Mouse (Mus musculus): Measurements from ENCODE around the gene Nme3. TPM values are rescaled to one million over a fixed set of nuclear protein-coding genes. Genes with fewer than 3 reads are reported as not detected.

The Nme3 gene
- 3.3 TPM for polyA plus RNA-seq (2014; fragmentation: Illumina TruSeq; extraction: RNeasy Lipid Tissue Mini Kit (QIAGEN cat#74804); ENCODE audit: low read depth, low replicate concordance)

DNA sequence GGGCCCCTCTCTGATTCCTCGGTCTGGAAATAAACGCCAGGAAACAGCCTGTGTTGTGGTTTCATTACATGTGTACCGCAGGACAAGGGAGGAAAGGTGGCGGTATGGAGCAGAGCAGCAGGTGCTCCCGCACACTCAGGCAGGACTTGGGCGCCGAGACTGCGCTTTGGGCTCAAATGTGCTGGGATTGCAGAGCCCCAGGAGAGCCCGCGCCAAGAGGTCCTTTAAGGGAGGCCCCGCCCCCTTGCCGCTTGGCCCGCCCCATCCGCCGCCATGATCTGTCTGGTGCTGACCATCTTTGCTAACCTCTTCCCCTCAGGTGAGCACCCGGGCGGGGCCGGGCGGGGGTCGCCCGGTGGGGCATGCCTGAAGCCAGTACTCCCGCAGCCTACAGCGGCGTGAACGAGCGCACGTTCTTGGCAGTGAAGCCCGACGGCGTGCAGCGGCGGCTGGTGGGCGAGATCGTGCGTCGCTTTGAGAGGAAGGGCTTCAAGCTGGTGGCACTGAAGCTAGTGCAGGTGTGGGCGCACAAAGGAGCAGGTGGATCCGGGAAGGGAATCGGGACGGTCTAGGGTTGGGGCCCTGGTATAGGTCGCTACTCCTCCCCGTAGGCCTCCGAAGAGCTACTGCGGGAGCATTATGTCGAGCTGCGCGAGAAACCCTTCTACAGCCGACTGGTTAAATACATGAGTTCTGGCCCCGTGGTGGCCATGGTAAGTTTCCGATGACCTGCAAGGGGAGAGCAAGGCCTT lies at the start of gene Nme3:
Gene Nme3 (plus strand): TSS at position 260 of the 752 bp plus-strand sequence.

DNA sequence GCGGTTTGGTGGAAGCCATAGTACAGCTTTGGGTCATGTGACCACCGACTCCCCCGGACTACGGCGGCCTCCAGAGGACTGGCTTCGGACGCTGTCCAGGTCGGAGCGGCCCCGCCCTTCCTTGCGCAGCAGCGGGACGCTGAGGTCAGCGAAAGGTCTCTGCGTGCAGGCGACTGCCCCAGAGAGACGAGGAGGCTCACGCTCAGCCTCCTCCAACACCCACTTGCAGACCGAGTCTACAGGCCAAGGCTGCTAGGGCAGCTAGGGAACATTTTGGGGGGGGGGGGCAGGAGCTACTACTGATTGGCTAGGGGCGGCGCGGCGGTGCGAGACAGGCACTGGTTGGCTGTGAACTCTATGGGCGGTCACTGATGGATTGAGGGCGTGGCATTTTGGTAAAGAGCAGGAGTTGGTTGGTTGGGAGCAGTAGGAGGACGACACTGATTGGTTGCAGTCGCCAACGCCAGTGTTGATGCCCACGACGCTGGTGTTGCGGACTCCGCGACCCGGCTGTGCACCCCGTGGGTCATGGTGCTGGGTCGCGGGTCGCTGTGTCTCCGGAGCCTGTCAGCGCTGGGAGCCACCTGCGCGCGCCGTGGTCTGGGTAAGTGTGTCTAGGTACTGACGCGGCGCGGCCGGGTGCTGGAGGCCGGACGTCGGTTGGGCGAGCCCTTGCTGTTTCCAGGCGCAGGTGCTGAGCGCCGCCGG lies 46.1 kb upstream of the Nme3 start, which contains the start of gene Fahd1:
Gene Fahd1 (minus strand): TSS at position 300 of the 708 bp plus-strand sequence.

GRCm38 (mm10) chr17:24865776-24866175 lies 30.5 kb upstream of the Nme3 start, which contains the start of gene Igfals:
Igfals (plus strand) TSS chr17:24865997.

GRCm38 (mm10) chr17:24886134-24886931 lies 10.0 kb upstream of the Nme3 start, which contains the start of the genes Nubp2 and Spsb3:
Nubp2 (minus strand) TSS chr17:24886349.
Spsb3 (plus strand) TSS chr17:24886643.

GRCm38 (mm10) chr17:24894995-24895547 lies 1.2 kb upstream of the Nme3 start, which contains the start of the genes Eme2 and Mrps34:
Eme2 (minus strand) TSS chr17:24895087.
Mrps34 (plus strand) TSS chr17:24895116.

DNA sequence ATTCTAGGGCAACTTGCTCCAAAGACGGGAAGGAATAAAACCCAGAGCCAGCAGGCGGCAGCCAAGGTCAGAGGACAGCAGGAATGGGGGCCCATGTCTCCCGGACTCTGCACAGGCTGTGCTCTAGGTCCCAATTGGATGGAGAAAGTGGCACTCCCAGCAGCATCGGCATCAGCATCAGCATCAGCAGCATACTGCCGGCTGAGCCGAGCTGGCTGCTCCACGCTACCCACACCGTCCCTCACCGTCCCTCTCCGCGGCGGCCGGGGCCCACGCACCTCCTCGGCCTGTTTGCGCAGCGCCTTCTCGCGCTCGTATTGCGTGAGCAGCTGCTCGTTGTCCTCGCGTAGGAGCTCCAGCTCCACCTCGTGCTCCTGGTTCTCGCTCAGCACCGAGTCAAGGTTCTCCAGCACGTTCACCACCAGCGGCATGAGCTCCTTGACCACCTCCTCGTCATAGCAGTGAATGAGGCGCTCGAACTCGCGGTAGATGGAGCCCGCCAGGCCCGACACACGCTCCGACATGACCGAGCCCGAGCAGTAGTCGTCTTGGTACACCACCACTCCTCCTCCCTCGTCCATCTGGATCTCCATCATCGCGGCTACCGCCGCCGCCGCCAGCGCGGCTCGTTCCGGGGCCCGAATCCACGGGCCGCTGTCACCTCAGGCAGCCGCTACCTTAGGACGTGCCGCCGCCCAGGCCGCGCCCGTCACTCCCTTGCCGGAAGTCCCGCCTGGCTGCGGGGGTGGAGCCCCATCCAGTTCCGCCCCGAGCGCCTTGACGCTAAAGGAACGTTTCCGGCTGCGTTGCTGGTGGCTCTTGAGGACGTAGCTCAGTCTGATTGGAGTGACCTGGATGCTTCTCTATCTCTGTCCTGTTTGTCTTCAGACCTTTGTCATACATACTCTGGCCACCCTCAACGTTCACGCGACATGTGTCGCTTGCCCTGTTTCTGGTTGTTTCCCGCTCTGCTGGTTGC lies 40.2 kb downstream of the Nme3 start, which contains the start of gene Mapk8ip3:
Gene Mapk8ip3 (minus strand): TSS at position 719 of the 979 bp plus-strand sequence.

Other genes starting within 250 kb of the Nme3 start
- 11.1 TPM for gene Slc9a3r2, start 246.2 kb upstream of the Nme3 start, polyA plus RNA-seq (2014; fragmentation: Illumina TruSeq; extraction: RNeasy Lipid Tissue Mini Kit (QIAGEN cat#74804); ENCODE audit: low read depth, low replicate concordance)
- not detected for gene Npw, start 238.0 kb upstream of the Nme3 start, polyA plus RNA-seq (2014; fragmentation: Illumina TruSeq; extraction: RNeasy Lipid Tissue Mini Kit (QIAGEN cat#74804); ENCODE audit: low read depth, low replicate concordance)
- 1.0 TPM for gene Zfp598, start 226.8 kb upstream of the Nme3 start, polyA plus RNA-seq (2014; fragmentation: Illumina TruSeq; extraction: RNeasy Lipid Tissue Mini Kit (QIAGEN cat#74804); ENCODE audit: low read depth, low replicate concordance)
- gene Syngr3, start 206.5 kb upstream of the Nme3 start, polyA plus RNA-seq (2014; fragmentation: Illumina TruSeq; extraction: RNeasy Lipid Tissue Mini Kit (QIAGEN cat#74804); ENCODE audit: low read depth, low replicate concordance) = 0.32 TPM
- 9.9 TPM for gene Gfer, start 200.3 kb upstream of the Nme3 start, polyA plus RNA-seq (2014; fragmentation: Illumina TruSeq; extraction: RNeasy Lipid Tissue Mini Kit (QIAGEN cat#74804); ENCODE audit: low read depth, low replicate concordance)
- 1.4 TPM for gene Noxo1, start 200.3 kb upstream of the Nme3 start, polyA plus RNA-seq (2014; fragmentation: Illumina TruSeq; extraction: RNeasy Lipid Tissue Mini Kit (QIAGEN cat#74804); ENCODE audit: low read depth, low replicate concordance)
- gene Tbl3, start 188.8 kb upstream of the Nme3 start, polyA plus RNA-seq (2014; fragmentation: Illumina TruSeq; extraction: RNeasy Lipid Tissue Mini Kit (QIAGEN cat#74804); ENCODE audit: low read depth, low replicate concordance) = not detected
- gene Rnf151, start 178.4 kb upstream of the Nme3 start, polyA plus RNA-seq (2014; fragmentation: Illumina TruSeq; extraction: RNeasy Lipid Tissue Mini Kit (QIAGEN cat#74804); ENCODE audit: low read depth, low replicate concordance) = not detected
- 425 TPM for gene Rps2, start 178.4 kb upstream of the Nme3 start, polyA plus RNA-seq (2014; fragmentation: Illumina TruSeq; extraction: RNeasy Lipid Tissue Mini Kit (QIAGEN cat#74804); ENCODE audit: low read depth, low replicate concordance)
- 205 TPM for gene Ndufb10, start 172.0 kb upstream of the Nme3 start, polyA plus RNA-seq (2014; fragmentation: Illumina TruSeq; extraction: RNeasy Lipid Tissue Mini Kit (QIAGEN cat#74804); ENCODE audit: low read depth, low replicate concordance)
- not detected for gene Rpl3l, start 168.7 kb upstream of the Nme3 start, polyA plus RNA-seq (2014; fragmentation: Illumina TruSeq; extraction: RNeasy Lipid Tissue Mini Kit (QIAGEN cat#74804); ENCODE audit: low read depth, low replicate concordance)
- gene Msrb1, start 159.9 kb upstream of the Nme3 start, polyA plus RNA-seq (2014; fragmentation: Illumina TruSeq; extraction: RNeasy Lipid Tissue Mini Kit (QIAGEN cat#74804); ENCODE audit: low read depth, low replicate concordance) = 5.7 TPM
- not detected for gene Hs3st6, start 143.5 kb upstream of the Nme3 start, polyA plus RNA-seq (2014; fragmentation: Illumina TruSeq; extraction: RNeasy Lipid Tissue Mini Kit (QIAGEN cat#74804); ENCODE audit: low read depth, low replicate concordance)
- gene Meiob, start 92.2 kb upstream of the Nme3 start, polyA plus RNA-seq (2014; fragmentation: Illumina TruSeq; extraction: RNeasy Lipid Tissue Mini Kit (QIAGEN cat#74804); ENCODE audit: low read depth, low replicate concordance) = 0.44 TPM
- 52.5 TPM for gene Hagh, start 56.4 kb upstream of the Nme3 start, polyA plus RNA-seq (2014; fragmentation: Illumina TruSeq; extraction: RNeasy Lipid Tissue Mini Kit (QIAGEN cat#74804); ENCODE audit: low read depth, low replicate concordance)
- 332 TPM for gene Fahd1, start 46.1 kb upstream of the Nme3 start, polyA plus RNA-seq (2014; fragmentation: Illumina TruSeq; extraction: RNeasy Lipid Tissue Mini Kit (QIAGEN cat#74804); ENCODE audit: low read depth, low replicate concordance)
- gene Igfals, start 30.5 kb upstream of the Nme3 start, polyA plus RNA-seq (2014; fragmentation: Illumina TruSeq; extraction: RNeasy Lipid Tissue Mini Kit (QIAGEN cat#74804); ENCODE audit: low read depth, low replicate concordance) = 0.77 TPM
- 4.9 TPM for gene Nubp2, start 10.2 kb upstream of the Nme3 start, polyA plus RNA-seq (2014; fragmentation: Illumina TruSeq; extraction: RNeasy Lipid Tissue Mini Kit (QIAGEN cat#74804); ENCODE audit: low read depth, low replicate concordance)
- gene Spsb3, start 9.9 kb upstream of the Nme3 start, polyA plus RNA-seq (2014; fragmentation: Illumina TruSeq; extraction: RNeasy Lipid Tissue Mini Kit (QIAGEN cat#74804); ENCODE audit: low read depth, low replicate concordance) = 0.61 TPM
- gene Eme2, start 1.4 kb upstream of the Nme3 start, polyA plus RNA-seq (2014; fragmentation: Illumina TruSeq; extraction: RNeasy Lipid Tissue Mini Kit (QIAGEN cat#74804); ENCODE audit: low read depth, low replicate concordance) = 1.6 TPM
- 1.1 TPM for gene Mrps34, start 1.4 kb upstream of the Nme3 start, polyA plus RNA-seq (2014; fragmentation: Illumina TruSeq; extraction: RNeasy Lipid Tissue Mini Kit (QIAGEN cat#74804); ENCODE audit: low read depth, low replicate concordance)
- 3.3 TPM for gene Mapk8ip3, start 40.5 kb downstream of the Nme3 start, polyA plus RNA-seq (2014; fragmentation: Illumina TruSeq; extraction: RNeasy Lipid Tissue Mini Kit (QIAGEN cat#74804); ENCODE audit: low read depth, low replicate concordance)
- 80.0 TPM for gene Jpt2, start 64.2 kb downstream of the Nme3 start, polyA plus RNA-seq (2014; fragmentation: Illumina TruSeq; extraction: RNeasy Lipid Tissue Mini Kit (QIAGEN cat#74804); ENCODE audit: low read depth, low replicate concordance)
- gene Cramp1l, start 119.3 kb downstream of the Nme3 start, polyA plus RNA-seq (2014; fragmentation: Illumina TruSeq; extraction: RNeasy Lipid Tissue Mini Kit (QIAGEN cat#74804); ENCODE audit: low read depth, low replicate concordance) = 4.7 TPM
- gene Ift140, start 119.6 kb downstream of the Nme3 start, polyA plus RNA-seq (2014; fragmentation: Illumina TruSeq; extraction: RNeasy Lipid Tissue Mini Kit (QIAGEN cat#74804); ENCODE audit: low read depth, low replicate concordance) = 7.6 TPM
- gene Tmem204, start 187.1 kb downstream of the Nme3 start, polyA plus RNA-seq (2014; fragmentation: Illumina TruSeq; extraction: RNeasy Lipid Tissue Mini Kit (QIAGEN cat#74804); ENCODE audit: low read depth, low replicate concordance) = 16.4 TPM
- 2.3 TPM for gene Telo2, start 219.5 kb downstream of the Nme3 start, polyA plus RNA-seq (2014; fragmentation: Illumina TruSeq; extraction: RNeasy Lipid Tissue Mini Kit (QIAGEN cat#74804); ENCODE audit: low read depth, low replicate concordance)
- gene Ptx4, start 224.3 kb downstream of the Nme3 start, polyA plus RNA-seq (2014; fragmentation: Illumina TruSeq; extraction: RNeasy Lipid Tissue Mini Kit (QIAGEN cat#74804); ENCODE audit: low read depth, low replicate concordance) = not detected
- 5.4 TPM for gene Clcn7, start 236.9 kb downstream of the Nme3 start, polyA plus RNA-seq (2014; fragmentation: Illumina TruSeq; extraction: RNeasy Lipid Tissue Mini Kit (QIAGEN cat#74804); ENCODE audit: low read depth, low replicate concordance)